Mouse (Mus musculus) forebrain, embryonic 11.5 days (tissue): ENCODE results near the gene Fem1a. TPM values are rescaled to one million over a fixed set of nuclear protein-coding genes. Genes with fewer than 3 reads are reported as not detected.

Experiments
- ATAC-seq: fragments of 200-750 bp; cut with Nextera tagmentation; replicated peaks from 2 replicates; pipeline ENCODE4 v1.8.0; 2017; ENCODE audit warnings: moderate TSS enrichment; ENCODE audit not compliant: low FRiP score
- DNase-seq: peaks from one replicate; pipeline ENCODE4 v3.0.0-alpha.2; 2017; ENCODE audit warnings: low spot score
- H3K27ac ChIP-seq: fragments of 300-500 bp; sonication (generic); 2 replicates; pipeline ENCODE4 v1.5.1; 2014; ENCODE audit warnings: low read depth, low read length
- H3K27me3 ChIP-seq: fragments of 300-500 bp; sonication (generic); 2 replicates; pipeline ENCODE4 v1.6.1; 2014; ENCODE audit warnings: mild to moderate bottlenecking, low read length, mixed read lengths; ENCODE audit not compliant: control insufficient read depth, insufficient read depth
- H3K36me3 ChIP-seq: fragments of 300-500 bp; sonication (generic); 2 replicates; pipeline ENCODE4 v1.6.1; 2014; ENCODE audit warnings: mild to moderate bottlenecking, low read length, moderate library complexity, mixed read lengths; ENCODE audit not compliant: control insufficient read depth, insufficient read depth
- H3K4me1 ChIP-seq: fragments of 300-500 bp; sonication (generic); replicated peaks from 2 replicates; pipeline ENCODE4 v1.6.1; 2014; ENCODE audit warnings: low read length, mixed read lengths; ENCODE audit not compliant: control insufficient read depth, insufficient read depth
- H3K4me2 ChIP-seq: fragments of 300-500 bp; sonication (generic); 2 replicates; pipeline ENCODE4 v1.6.1; 2014; ENCODE audit warnings: low read depth, mild to moderate bottlenecking, low read length, moderate library complexity, mixed read lengths; ENCODE audit not compliant: severe bottlenecking
- H3K4me3 ChIP-seq: fragments of 300-500 bp; sonication (generic); 2 replicates; pipeline ENCODE4 v1.5.1; 2014; ENCODE audit warnings: low read depth, low read length
- H3K9ac ChIP-seq: fragments of 300-500 bp; sonication (generic); 2 replicates; pipeline ENCODE4 v1.6.1; 2014; ENCODE audit warnings: low read length
- H3K9me3 ChIP-seq: fragments of 300-500 bp; sonication (generic); 2 replicates; pipeline ENCODE4 v1.6.1; 2016; ENCODE audit warnings: low read length, mixed read lengths; ENCODE audit not compliant: control insufficient read depth
- WGBS: fragments of 180-500 bp; shearing (Covaris S2); extraction: QIAGEN DNeasy Blood & Tissue Kit; methylation state at CpG from one replicate; pipeline ENCODE4 v1.1.7; 2014; 5-methylcytosine and 5-hydroxymethylcytosine counted together
- polyA plus RNA-seq: library from polyadenylated mRNA; unstranded; fragments of >200 nt; fragmentation: Nextera tagmentation; extraction: Ambion mirVana; gene quantifications from 2 replicates; pipeline ENCODE4 v1.2.1, GENCODE M21; 2014

The Fem1a gene
- polyA plus RNA-seq, 1 experiment from 2014 or later: 16.5 TPM

- DNase-seq (no peak), ATAC-seq (no peak)
- Histone ChIP-seq H3K4me3 (no peak overlapping the region; the same call in 1 of the 2 replicates), H3K4me2 (no peak overlapping the region), H3K36me3 (no peaks in the 10 kb centered on the region; the same call in 1 of the 2 replicates), H3K9ac (no peak overlapping the region), H3K27ac (no peak overlapping the region; the same call in 1 of the 2 replicates), H3K9me3 (no peaks in the 10 kb centered on the region), H3K27me3 (no peaks in the 10 kb centered on the region), H3K4me1 (peaks cover 2% of the 10 kb centered on the region; the same call in 1 of the 2 replicates)
- WGBS: 58% methylated on average over 2 of the region's 2 CpGs
These were observed 20.9 kb downstream of the Fem1a start for GRCm38 (mm10) chr17:56277567-56277893.

- 94% methylated on average over 5 of the region's 5 CpGs for WGBS
- no peaks in the 10 kb centered on the region for H3K9me3 ChIP-seq
- ATAC-seq: no peak
- peaks cover 2% of the 10 kb centered on the region; the same call in 1 of the 2 replicates for H3K4me1 ChIP-seq
- no peak for DNase-seq
- no peak overlapping the region for H3K4me3 ChIP-seq
- H3K27me3 ChIP-seq: no peaks in the 10 kb centered on the region
- H3K9ac ChIP-seq: no peak overlapping the region
- no peak overlapping the region for H3K27ac ChIP-seq
- no peaks in the 10 kb centered on the region; the same call in 1 of the 2 replicates for H3K36me3 ChIP-seq
- H3K4me2 ChIP-seq: no peak overlapping the region
These were observed 21.7 kb downstream of the Fem1a start for GRCm38 (mm10) chr17:56278340-56278739.

GRCm38 (mm10) chr17:56279481-56280155, 23.0 kb downstream of the Fem1a start:
- Histone ChIP-seq H3K9ac (no peak overlapping the region), H3K9me3 (no peaks in the 10 kb centered on the region), H3K4me1 (peaks cover 2% of the 10 kb centered on the region; the same call in 1 of the 2 replicates), H3K36me3 (no peaks in the 10 kb centered on the region; the same call in 1 of the 2 replicates), H3K4me2 (no peak overlapping the region), H3K27me3 (no peaks in the 10 kb centered on the region), H3K4me3 (no peak overlapping the region), H3K27ac (no peak overlapping the region)
- WGBS: 91% methylated on average over 12 of the region's 12 CpGs
- ATAC-seq (no peak), DNase-seq (no peak)

GRCm38 (mm10) chr17:56281193-56281592, 24.6 kb downstream of the Fem1a start:
- no peak overlapping the region for H3K4me3 ChIP-seq
- no peak overlapping the region for H3K27ac ChIP-seq
- no peak for ATAC-seq
- H3K27me3 ChIP-seq: no peaks in the 10 kb centered on the region
- H3K36me3 ChIP-seq: no peaks in the 10 kb centered on the region; the same call in 1 of the 2 replicates
- no peak for DNase-seq
- 90% methylated on average over 12 of the region's 12 CpGs for WGBS
- no peak overlapping the region for H3K4me2 ChIP-seq
- H3K4me1 ChIP-seq: no peaks in the 10 kb centered on the region; the same call in 1 of the 2 replicates
- no peak overlapping the region for H3K9ac ChIP-seq
- no peaks in the 10 kb centered on the region for H3K9me3 ChIP-seq

GRCm38 (mm10) chr17:56282802-56283201, 26.2 kb downstream of the Fem1a start:
- H3K9me3 ChIP-seq: no peaks in the 10 kb centered on the region
- H3K4me3 ChIP-seq: no peak overlapping the region
- no peak for ATAC-seq
- H3K36me3 ChIP-seq: no peaks in the 10 kb centered on the region; the same call in 1 of the 2 replicates
- DNase-seq: no peak
- H3K27ac ChIP-seq: no peak overlapping the region
- H3K4me1 ChIP-seq: 0 out of 2 replicates have a peak, but pooled peaks cover 1% of the 10 kb centered on the region
- H3K4me2 ChIP-seq: no peak overlapping the region
- no peak overlapping the region for H3K9ac ChIP-seq
- H3K27me3 ChIP-seq: no peaks in the 10 kb centered on the region
- WGBS: 90% methylated on average over 4 of the region's 4 CpGs

GRCm38 (mm10) chr17:56283316-56283715, 26.7 kb downstream of the Fem1a start:
- H3K36me3 ChIP-seq: no peaks in the 10 kb centered on the region; the same call in 1 of the 2 replicates
- WGBS: 96% methylated on average over 8 of the region's 8 CpGs

GRCm38 (mm10) chr17:56285995-56286394, 29.4 kb downstream of the Fem1a start:
- Histone ChIP-seq H3K27me3 (no peaks in the 10 kb centered on the region), H3K4me1 (peaks cover 19% of the 10 kb centered on the region; the same call in 1 of the 2 replicates), H3K4me3 (no peak overlapping the region), H3K9ac (no peak overlapping the region), H3K9me3 (no peaks in the 10 kb centered on the region), H3K36me3 (no peaks in the 10 kb centered on the region; the same call in 1 of the 2 replicates), H3K27ac (no peak overlapping the region), H3K4me2 (no peak overlapping the region)
- DNase-seq (no peak), ATAC-seq (no peak)
- 93% methylated on average over 11 of the region's 11 CpGs for WGBS

More at GRCm38 (mm10) chr17:56283316-56283715, 26.7 kb downstream of the Fem1a start:
- ATAC-seq: no peak
- Histone ChIP-seq H3K27ac (no peak overlapping the region), H3K4me3 (no peak overlapping the region), H3K4me1 (0 out of 2 replicates have a peak, but pooled peaks cover 3% of the 10 kb centered on the region), H3K9me3 (no peaks in the 10 kb centered on the region), H3K9ac (no peak overlapping the region), H3K27me3 (no peaks in the 10 kb centered on the region), H3K4me2 (no peak overlapping the region)
- no peak for DNase-seq

- Histone ChIP-seq H3K4me2 (no peak overlapping the region), H3K4me3 (no peak overlapping the region), H3K36me3 (no peaks in the 10 kb centered on the region; the same call in 1 of the 2 replicates), H3K27ac (no peak overlapping the region), H3K27me3 (no peaks in the 10 kb centered on the region), H3K4me1 (peaks cover 23% of the 10 kb centered on the region), H3K9ac (no peak overlapping the region), H3K9me3 (no peaks in the 10 kb centered on the region)
- ATAC-seq (no peak), DNase-seq (no peak)
- 67% methylated on average over 3 of the region's 3 CpGs for WGBS
These were observed 31.2 kb downstream of the Fem1a start for GRCm38 (mm10) chr17:56287830-56288229.
